Mouse (Mus musculus) limb, embryonic 15.5 days (tissue): ENCODE measurements around the gene Slc25a3. TPM values are rescaled to one million over a fixed set of nuclear protein-coding genes. Genes with fewer than 3 reads are reported as not detected.

Source experiments
- ATAC-seq: fragments of 200-750 bp; cut with Nextera tagmentation; 2 replicates; pipeline ENCODE4 v1.8.0; 2017; ENCODE audit warnings: low read depth, moderate TSS enrichment; ENCODE audit not compliant: insufficient number of reproducible peaks, low FRiP score, low TSS enrichment
- H3K27ac ChIP-seq: fragments of 300-500 bp; sonication (generic); 2 replicates; pipeline ENCODE4 v1.5.1; 2015; ENCODE audit warnings: moderate library complexity, mild to moderate bottlenecking, inconsistent platforms
- H3K27me3 ChIP-seq: fragments of 300-500 bp; sonication (generic); 2 replicates; pipeline ENCODE4 v1.6.1; 2015; ENCODE audit warnings: inconsistent platforms
- H3K36me3 ChIP-seq: fragments of 300-500 bp; sonication (generic); 2 replicates; pipeline ENCODE4 v1.6.1; 2015; ENCODE audit warnings: inconsistent platforms
- H3K4me1 ChIP-seq: fragments of 300-500 bp; sonication (generic); 2 replicates; pipeline ENCODE4 v1.6.1; 2015; ENCODE audit warnings: inconsistent platforms
- H3K4me2 ChIP-seq: fragments of 300-500 bp; sonication (generic); 2 replicates; pipeline ENCODE4 v1.6.1; 2015; ENCODE audit warnings: mild to moderate bottlenecking, inconsistent platforms
- H3K4me3 ChIP-seq: fragments of 300-500 bp; sonication (generic); 2 replicates; pipeline ENCODE4 v1.5.1; 2015; ENCODE audit warnings: mild to moderate bottlenecking, inconsistent platforms
- H3K9ac ChIP-seq: fragments of 300-500 bp; sonication (generic); 2 replicates; pipeline ENCODE4 v1.6.1; 2015; ENCODE audit warnings: inconsistent platforms
- H3K9me3 ChIP-seq: fragments of 300-500 bp; sonication (generic); 2 replicates; pipeline ENCODE4 v1.6.1; 2016; ENCODE audit warnings: inconsistent platforms
- WGBS: fragments of 180-500 bp; shearing (Covaris S2); methylation state at CpG from one replicate; pipeline ENCODE4 v1.1.7; 2015; 5-methylcytosine and 5-hydroxymethylcytosine counted together
- polyA plus RNA-seq: library from polyadenylated mRNA; unstranded; fragments of >200 nt; fragmentation: Nextera tagmentation; extraction: Ambion mirVana; gene quantifications from 2 replicates; pipeline ENCODE4 v1.2.1, GENCODE M21; 2015

The Slc25a3 gene
- polyA plus RNA-seq, 1 experiment from 2014 or later = 396 TPM

DNA sequence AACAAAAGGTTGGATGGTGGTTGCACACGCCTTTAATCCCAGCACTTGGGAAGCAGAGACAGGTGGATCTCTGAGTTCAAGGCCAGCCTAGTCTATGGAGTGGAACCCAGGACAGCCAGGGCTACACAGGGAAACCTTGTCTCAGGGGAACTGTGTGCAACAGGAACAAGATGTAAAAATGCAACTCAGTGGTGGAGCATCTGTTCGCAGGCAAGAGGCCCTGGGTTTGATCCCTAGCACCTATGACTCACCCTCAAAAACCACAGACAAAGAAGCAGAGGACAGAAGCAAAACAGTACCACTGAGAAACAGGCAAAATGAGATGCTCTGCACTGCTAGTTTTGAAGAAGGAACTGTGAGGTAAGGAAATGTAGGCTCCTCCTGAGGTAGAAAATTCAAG lies 47.2 kb downstream of the Slc25a3 start:
- Histone ChIP-seq H3K9me3 (no peaks in the 10 kb centered on the region), H3K4me2 (no peak overlapping the region), H3K4me1 (peaks cover 3% of the 10 kb centered on the region; the same call in 1 of the 2 replicates), H3K27ac (no peak overlapping the region), H3K9ac (no peak overlapping the region), H3K27me3 (no peaks in the 10 kb centered on the region), H3K4me3 (no peak overlapping the region), H3K36me3 (peaks cover 36% of the 10 kb centered on the region)
- 90% methylated on average over 2 of the region's 2 CpGs for WGBS
- no peak for ATAC-seq

DNA sequence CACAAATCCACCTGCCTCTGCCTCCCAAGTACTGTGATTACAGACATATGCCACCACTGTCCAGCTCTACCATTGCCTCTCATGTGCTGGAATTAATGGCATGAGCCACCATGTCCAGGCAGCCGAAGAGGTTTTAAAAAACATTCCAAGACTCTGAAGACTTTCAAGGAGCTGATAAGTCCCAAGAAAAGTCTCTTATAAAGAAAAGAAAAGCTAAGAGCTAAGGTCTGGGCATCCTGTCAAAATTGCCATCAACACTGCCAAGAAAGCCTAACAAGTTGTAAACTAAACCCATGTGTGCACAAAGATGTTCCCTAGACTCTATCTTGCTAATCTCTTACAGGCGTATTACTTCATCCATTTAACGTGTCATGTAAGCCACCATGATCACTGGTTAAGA lies 50.5 kb downstream of the Slc25a3 start:
- Histone ChIP-seq H3K36me3 (peaks cover 44% of the 10 kb centered on the region), H3K27ac (no peak overlapping the region), H3K27me3 (no peaks in the 10 kb centered on the region), H3K4me3 (no peak overlapping the region), H3K9me3 (no peaks in the 10 kb centered on the region), H3K4me2 (no peak overlapping the region), H3K4me1 (peaks cover 3% of the 10 kb centered on the region; the same call in 1 of the 2 replicates), H3K9ac (no peak overlapping the region)
- 42% methylated on average over 3 of the region's 3 CpGs for WGBS
- no peak for ATAC-seq

DNA sequence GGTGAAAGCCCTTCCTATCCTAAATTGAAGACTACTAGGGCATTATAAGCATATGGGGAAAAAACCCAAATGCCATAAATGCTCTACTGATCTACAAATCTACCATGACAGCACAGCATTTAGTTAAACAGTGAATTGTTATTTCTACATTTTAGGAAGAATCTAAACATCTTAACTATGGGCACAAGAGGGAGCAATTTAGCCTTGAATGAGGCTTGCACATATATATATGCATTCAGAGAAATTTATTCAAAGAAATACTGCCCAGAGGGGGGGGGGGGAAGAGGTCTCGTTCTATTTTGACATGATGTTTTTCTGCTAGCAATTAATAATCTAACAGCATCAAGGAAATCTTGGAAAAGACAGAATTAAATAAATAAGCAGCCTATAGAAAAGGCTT lies 52.1 kb downstream of the Slc25a3 start:
- H3K9ac ChIP-seq = no peak overlapping the region
- H3K4me1 ChIP-seq = peaks cover 3% of the 10 kb centered on the region; the same call in 1 of the 2 replicates
- no peaks in the 10 kb centered on the region for H3K9me3 ChIP-seq
- H3K27ac ChIP-seq = no peak overlapping the region
- H3K36me3 ChIP-seq = peaks cover 40% of the 10 kb centered on the region
- H3K27me3 ChIP-seq = no peaks in the 10 kb centered on the region
- ATAC-seq = no peak
- no peak overlapping the region for H3K4me2 ChIP-seq
- no peak overlapping the region for H3K4me3 ChIP-seq
- WGBS = 54% methylated on average over 1 of the region's 1 CpGs

Other genes with a start within 250 kb of the Slc25a3 start
- gene Apaf1, start 41.3 kb downstream of the Slc25a3 start, polyA plus RNA-seq = 19.4 and 24.3 TPM in 2 replicates
- gene Ikbip, start 41.1 kb downstream of the Slc25a3 start, polyA plus RNA-seq = 77.8 and 87.9 TPM in 2 replicates
- 162 and 201 TPM in 2 replicates for gene Tmpo, start 57.3 kb upstream of the Slc25a3 start, polyA plus RNA-seq